Mouse (Mus musculus) heart, postnatal 0 days (tissue): ENCODE measurements around the gene Kdm6b.

Source experiments
- CTCF ChIP-seq: IDR thresholded peaks from 2 replicates; pipeline ENCODE4 v1.5.1; 2016; ENCODE audit warnings: antibody characterized with exemption, control low read depth, low read depth
- EP300 ChIP-seq: IDR thresholded peaks from 2 replicates; pipeline ENCODE4 v1.6.1; 2016; ENCODE audit warnings: antibody characterized with exemption, low read depth

GRCm38 (mm10) chr11:69414421-69415326 is 1.2 kb upstream of the Kdm6b start:
- no peak; the same call in 1 of the 2 replicates for TF ChIP-seq EP300
- no peak for TF ChIP-seq CTCF
